ENCODE assay signal across 24 mouse cellular contexts in the genomic region with DNA sequence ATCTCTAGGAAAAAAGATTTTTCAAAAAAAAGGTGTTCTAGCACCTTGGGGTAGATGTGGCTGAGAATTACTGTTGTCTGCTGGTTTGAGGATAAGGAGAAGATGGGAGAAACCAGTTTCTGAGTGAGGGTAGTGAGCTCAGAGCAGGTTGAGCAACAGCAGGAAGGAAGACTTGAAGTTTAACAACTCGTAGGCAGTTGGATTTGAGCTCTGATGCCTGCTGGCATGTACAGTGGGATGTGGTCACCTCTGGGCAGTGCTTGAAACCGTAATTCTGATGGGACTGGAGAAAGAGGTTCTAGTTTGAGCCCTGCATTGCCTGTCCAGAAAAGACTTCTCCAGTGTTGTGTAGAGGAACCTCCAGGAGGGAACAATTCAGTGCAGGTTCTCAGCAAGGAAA. TPM values are rescaled to one million over a fixed set of nuclear protein-coding genes. Genes with fewer than 3 reads are reported as not detected.
"Had no signal": no experiment of that assay in that cellular context is flagged by ENCODE, and none has a peak within 500 bp of the region (broad histone marks: within the 10 kb centered on the region; RNA-seq: fewer than 3 reads in every experiment).

No protein-coding gene starts in this region.

- H3K36me3 ChIP-seq: limb, embryonic 12.5 days; midbrain, embryonic 15.5 days had no signal

- H3K9me3 ChIP-seq: kidney, embryonic 15.5 days; limb, embryonic 12.5 days; limb, embryonic 15.5 days; liver, embryonic 12.5 days; liver, embryonic 15.5 days; lung, embryonic 15.5 days; midbrain, embryonic 12.5 days; midbrain, embryonic 15.5 days; neural tube, embryonic 13.5 days had no signal

- DNase-seq: kidney, adult 8-10 months; kidney, postnatal 25 days; layer of hippocampus, adult 9-11 months; lung, adult 18-20 months; retina, postnatal 1 day; right cerebral cortex, postnatal 25 days; spleen, adult 18-20 months; thymus, adult 18-20 months; thymus, postnatal 36 days had no signal

- H3K4me3 ChIP-seq: kidney, embryonic 15.5 days; layer of hippocampus, adult 2 months; limb, embryonic 12.5 days; limb, embryonic 15.5 days; liver, embryonic 12.5 days; liver, embryonic 15.5 days; lung, embryonic 15.5 days; midbrain, embryonic 12.5 days; midbrain, embryonic 15.5 days; neural tube, embryonic 13.5 days had no signal

- ATAC-seq: intestine, postnatal 0 days; liver, embryonic 12.5 days; midbrain, embryonic 15.5 days had no signal

- H3K4me1 ChIP-seq: limb, embryonic 12.5 days; limb, embryonic 15.5 days; liver, embryonic 12.5 days; liver, embryonic 15.5 days; lung, embryonic 15.5 days; midbrain, embryonic 12.5 days; midbrain, embryonic 15.5 days; neural tube, embryonic 13.5 days had no signal

- H3K4me2 ChIP-seq: kidney, embryonic 15.5 days; limb, embryonic 12.5 days; limb, embryonic 15.5 days; liver, embryonic 12.5 days; liver, embryonic 15.5 days; lung, embryonic 15.5 days; midbrain, embryonic 12.5 days; midbrain, embryonic 15.5 days; neural tube, embryonic 13.5 days had no signal

- H3K27me3 ChIP-seq: kidney, embryonic 15.5 days; limb, embryonic 12.5 days; limb, embryonic 15.5 days; liver, embryonic 12.5 days; liver, embryonic 15.5 days; lung, embryonic 15.5 days; midbrain, embryonic 12.5 days; midbrain, embryonic 15.5 days; neural tube, embryonic 13.5 days had no signal

- H3K27ac ChIP-seq: kidney, embryonic 15.5 days; layer of hippocampus, adult 2 months; limb, embryonic 12.5 days; limb, embryonic 15.5 days; liver, embryonic 12.5 days; liver, embryonic 15.5 days; lung, embryonic 15.5 days; midbrain, embryonic 12.5 days; midbrain, embryonic 15.5 days; neural tube, embryonic 13.5 days had no signal

RNA-seq across cellular contexts. Expression of gene Cckar, which starts 46.0 kb away (rescaled TPM):
- total RNA-seq: layer of hippocampus, adult 2 months; layer of hippocampus, postnatal 25 days; left cerebral cortex, postnatal 36 days; megakaryocyte-erythroid progenitor cell, adult 5-6 weeks; neutrophil, adult 5-6 weeks had no signal
- polyA plus RNA-seq: limb, embryonic 12.5 days had no signal
